1 mouse cellular context compared by ENCODE assay signal in genomic region chr2:136891951-136892371, GRCm38 (mm10).
A peak's percentile ranks its signal among the peaks of the same experiment; 100 is the strongest.
TF ChIP-seq lines count a peak whose summit lies in the region.

No protein-coding gene starts in this region.

TF ChIP-seq in CH12.LX, 34 proteins besides CTCF, POLR2A, EP300 and RAD21 (continued from another document):
- TF ChIP-seq NRF1 (IDR thresholded peaks at IDR 0.05; ENCODE audit: low read depth, low read length) (peak; percentile 92), GABPA (IDR thresholded peaks at IDR 0.05; ENCODE audit: insufficient replicate concordance, low read depth, low read length) (peak; percentile 83; the same call in 1 of the 2 replicates), TCF12 (IDR thresholded peaks at IDR 0.05; ENCODE audit: low read depth, low read length) (0 out of 2 replicates have a peak, but pooled peaks have one; percentile 27), HCFC1 (IDR thresholded peaks at IDR 0.05; ENCODE audit: low read depth, low read length) (peak; percentile 92), CHD2 (IDR thresholded peaks at IDR 0.05; ENCODE audit: low read length) (no peak), ZNF384 (IDR thresholded peaks at IDR 0.05; ENCODE audit: low read depth, low read length) (peak; percentile 97), E2F4 (IDR thresholded peaks at IDR 0.05; ENCODE audit: insufficient replicate concordance, low read depth, low read length) (no peak), NELFE (IDR thresholded peaks at IDR 0.05; ENCODE audit: low read depth, low read length) (peak; percentile 68), SIN3A (IDR thresholded peaks at IDR 0.05; ENCODE audit: low read length) (peak; percentile 29; the same call in 1 of the 2 replicates), KAT2A (IDR thresholded peaks at IDR 0.05; ENCODE audit: insufficient replicate concordance, low read length) (peak; percentile 98)
